Mouse (Mus musculus): ENCODE results near the gene Ilf3.

DNA sequence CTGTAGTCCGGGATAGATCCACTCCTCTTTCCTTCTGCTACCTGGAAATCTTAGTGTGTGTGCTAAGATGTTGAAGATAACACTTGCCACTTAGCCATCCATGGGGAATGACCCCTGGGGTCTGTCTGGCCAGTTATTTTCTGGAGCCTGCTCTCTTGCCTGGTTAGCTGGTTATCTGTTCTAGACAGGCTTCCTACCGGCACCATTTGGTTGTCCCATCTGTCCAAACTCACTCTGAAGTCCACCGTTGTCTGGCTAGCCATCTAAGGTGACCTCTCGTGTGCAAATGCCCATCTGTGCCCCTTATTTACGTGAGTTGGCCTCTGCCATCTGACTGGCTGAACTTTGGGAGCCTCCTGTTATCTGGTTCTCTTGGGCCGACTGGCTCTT, 57.9 kb downstream of the Ilf3 start:
- TF ChIP-seq POLR2A (IDR thresholded peaks at IDR 0.05; ENCODE audit: insufficient read depth, low read depth, low read length) = no peak
- no peak for TF ChIP-seq CTCF (IDR thresholded peaks at IDR 0.05; ENCODE audit: insufficient read depth, low read depth, low read length)

All from olfactory bulb, adult 2 months (tissue).